Mouse (Mus musculus) ES-E14 (cell line): Measurements from ENCODE around the gene Telo2. TPM values are rescaled to one million over a fixed set of nuclear protein-coding genes. Genes with fewer than 3 reads are reported as not detected.

ENCODE experiments used
- DNase-seq: peaks from one replicate; pipeline ENCODE4 v3.0.0-alpha.2; 2013; ENCODE audit warnings: low read depth, low spot score
- H3K27ac ChIP-seq: 2 replicates; pipeline ENCODE4 v1.5.1; 2012; ENCODE audit warnings: low read depth, mild to moderate bottlenecking, low read length, moderate library complexity, mixed read lengths; ENCODE audit not compliant: poor library complexity, insufficient read depth, severe bottlenecking
- H3K36me3 ChIP-seq: 2 replicates; pipeline ENCODE4 v1.6.1; 2012; ENCODE audit warnings: mild to moderate bottlenecking, low read length, moderate library complexity, mixed read lengths; ENCODE audit not compliant: control insufficient read depth, poor library complexity, insufficient read depth, severe bottlenecking
- H3K4me1 ChIP-seq, 2 experiments: fragments of 150-350 bp in 1 of 2; sonication (generic) in 1 of 2; 2 replicates each; pipeline ENCODE4 v1.6.1; 2012; ENCODE audit warnings: low read length in 2 of 2, mild to moderate bottlenecking in 1 of 2, mixed read lengths in 1 of 2; ENCODE audit not compliant: control insufficient read depth in 2 of 2, insufficient read depth in 2 of 2, poor library complexity in 1 of 2
- H3K4me3 ChIP-seq, 2 experiments: fragments of 150-350 bp in 1 of 2; sonication (generic) in 1 of 2; 2 replicates each; pipeline ENCODE4 v1.5.1; 2012; ENCODE audit warnings: low read length in 2 of 2, low read depth in 1 of 2, mild to moderate bottlenecking in 1 of 2, mixed read lengths in 1 of 2; ENCODE audit not compliant: insufficient read depth in 1 of 2, poor library complexity in 1 of 2, severe bottlenecking in 1 of 2
- H3K9ac ChIP-seq: 2 replicates; pipeline ENCODE4 v1.6.1; 2012; ENCODE audit warnings: low read depth, mild to moderate bottlenecking, low read length, mixed read lengths; ENCODE audit not compliant: poor library complexity, insufficient read depth, severe bottlenecking
- H3K9me3 ChIP-seq: fragments of 150-350 bp; sonication (generic); 2 replicates; pipeline ENCODE4 v1.6.1; 2012; ENCODE audit warnings: low read depth, mild to moderate bottlenecking, low read length; ENCODE audit not compliant: control insufficient read depth, insufficient read depth
- CHD2 ChIP-seq: IDR thresholded peaks from 2 replicates; pipeline ENCODE4 v1.6.1; 2014; ENCODE audit warnings: mild to moderate bottlenecking, low read depth, low read length, inconsistent platforms
- HCFC1 ChIP-seq: IDR thresholded peaks from 2 replicates; pipeline ENCODE4 v1.6.1; 2012; ENCODE audit warnings: low read length, inconsistent platforms, borderline replicate concordance; ENCODE audit not compliant: insufficient read depth
- MAFK ChIP-seq: IDR thresholded peaks from 2 replicates; pipeline ENCODE4 v1.6.1; 2014; ENCODE audit warnings: mild to moderate bottlenecking, low read depth, low read length, inconsistent platforms; ENCODE audit not compliant: insufficient read depth
- ZC3H11A ChIP-seq: IDR thresholded peaks from 2 replicates; pipeline ENCODE4 v1.6.1; 2012; ENCODE audit warnings: low read depth, mild to moderate bottlenecking, inconsistent platforms, low read length, borderline replicate concordance
- ZNF384 ChIP-seq: IDR thresholded peaks from 2 replicates; pipeline ENCODE4 v1.6.1; 2012; ENCODE audit warnings: low read depth, low read length, inconsistent platforms
- in situ Hi-C, 2 experiments: fragments of 600-800 bp; cut with MboI; formaldehyde crosslinking; loops; one replicate each; pipeline ENCODE4 v1.15.1; 2025; ENCODE audit warnings: low sequenced_read_pairs in 2 of 2, inconsistent platforms in 1 of 2; ENCODE audit not compliant: unreplicated experiment in 2 of 2
- total RNA-seq: library from RNA; depleted of rRNA; stranded (reverse); fragments of 300-350 nt; gene quantifications from 2 replicates; pipeline ENCODE4 v1.2.3, GENCODE M21; 2012

Gene Telo2
- total RNA-seq, 1 experiment = 34.2 TPM

- Histone ChIP-seq H3K4me1 (peaks cover 0 to 2% of the 10 kb centered on the region in 2 experiments; a peak in 1 of 4 replicates), H3K4me3 (no peak overlapping the region), H3K9ac (no peak overlapping the region), H3K9me3 (no peaks in the 10 kb centered on the region), H3K36me3 (peaks cover 4% of the 10 kb centered on the region; the same call in 1 of the 2 replicates), H3K27ac (no peak overlapping the region)
- DNase-seq = no peak
- TF ChIP-seq CHD2 (no peak), MAFK (no peak), ZC3H11A (no peak), ZNF384 (no peak), HCFC1 (no peak)
- in situ Hi-C loops = no loop called here
Observed at GRCm38 (mm10) chr17:25084835-25085385, 30.9 kb downstream of the Telo2 start.

GRCm38 (mm10) chr17:25083444-25083931 lies 32.3 kb downstream of the Telo2 start, which contains the start of gene Tmem204:
Gene Tmem204 (minus strand): TSS chr17:25083591.
- no peak for DNase-seq
- no peak within 1 kb of the TSS for H3K9ac ChIP-seq
- H3K4me1 ChIP-seq = peaks cover 0 to 2% of the 10 kb centered on the region in 2 experiments; a peak in 1 of 4 replicates
- H3K36me3 ChIP-seq = no peaks in the 10 kb centered on the region
- in situ Hi-C loops = no loop called here
- H3K9me3 ChIP-seq = no peaks in the 10 kb centered on the region
- no peak within 1 kb of the TSS for H3K27ac ChIP-seq
- no peak for TF ChIP-seq CHD2
- TF ChIP-seq HCFC1 = no peak
- no peak for TF ChIP-seq MAFK
- no peak for TF ChIP-seq ZNF384
- TF ChIP-seq ZC3H11A = no peak
- no peak within 1 kb of the TSS for H3K4me3 ChIP-seq

- Histone ChIP-seq H3K27ac (no peak overlapping the region), H3K4me3 (no peak overlapping the region), H3K9ac (no peak overlapping the region), H3K36me3 (no peaks in the 10 kb centered on the region), H3K4me1 (peaks cover 0 to 2% of the 10 kb centered on the region in 2 experiments; a peak in 1 of 4 replicates), H3K9me3 (no peaks in the 10 kb centered on the region)
- in situ Hi-C loops = no loop called here
- DNase-seq = no peak
- TF ChIP-seq ZC3H11A = no peak
Observed at GRCm38 (mm10) chr17:25082887-25083286, 32.9 kb downstream of the Telo2 start.

- DNase-seq = no peak
- H3K9me3 ChIP-seq = no peaks in the 10 kb centered on the region
- no peaks in the 10 kb centered on the region for H3K36me3 ChIP-seq
- no peak overlapping the region for H3K9ac ChIP-seq
- peaks cover 0 to 2% of the 10 kb centered on the region in 2 experiments; a peak in 1 of 4 replicates for H3K4me1 ChIP-seq
- TF ChIP-seq MAFK = no peak
- no peak for TF ChIP-seq HCFC1
- TF ChIP-seq ZC3H11A = no peak
- no peak for TF ChIP-seq CHD2
- TF ChIP-seq ZNF384 = no peak
- no peak overlapping the region for H3K27ac ChIP-seq
- in situ Hi-C loops = no loop called here
- no peak overlapping the region for H3K4me3 ChIP-seq
Observed at GRCm38 (mm10) chr17:25082081-25082847, 33.5 kb downstream of the Telo2 start.
